Mouse (Mus musculus) heart, adult 2 months (tissue): Measurements from ENCODE around the gene Rdm1. TPM values are rescaled to one million over a fixed set of nuclear protein-coding genes. Genes with fewer than 3 reads are reported as not detected.
"Not testable (repeated sequence)": the region's sequence is repeated elsewhere in the genome, so short reads cannot be mapped to it uniquely, and the experiment has no call there.

ENCODE experiments used
- DNase-seq, 2 experiments: peaks; one replicate each; pipeline ENCODE4 v3.0.0; 2021
- H3K27ac ChIP-seq: fragments of 200-600 bp; 2 replicates; pipeline ENCODE4 v1.8.1; 2022
- H3K27me3 ChIP-seq: fragments of 200-500 bp; 2 replicates; pipeline ENCODE4 v1.6.1; 2012; ENCODE audit warnings: mild to moderate bottlenecking, low read length, inconsistent platforms, mixed read lengths; ENCODE audit not compliant: control insufficient read depth, insufficient read depth
- H3K36me3 ChIP-seq: fragments of 200-500 bp; 2 replicates; pipeline ENCODE4 v1.6.1; 2012; ENCODE audit warnings: low read length, inconsistent platforms; ENCODE audit not compliant: control insufficient read depth, insufficient read depth
- H3K4me1 ChIP-seq: fragments of 200-500 bp; 2 replicates; pipeline ENCODE4 v1.6.1; 2011; ENCODE audit warnings: low read length; ENCODE audit not compliant: control insufficient read depth, insufficient read depth
- H3K4me3 ChIP-seq: fragments of 200-600 bp; 2 replicates; pipeline ENCODE4 v1.8.1; 2022
- H3K79me2 ChIP-seq: fragments of 200-500 bp; replicated peaks from 2 replicates; pipeline ENCODE4 v1.6.1; 2012; ENCODE audit warnings: mild to moderate bottlenecking, inconsistent platforms, low read length, moderate library complexity, mixed read lengths; ENCODE audit not compliant: control insufficient read depth, insufficient read depth
- H3K9ac ChIP-seq: fragments of 200-500 bp; 2 replicates; pipeline ENCODE4 v1.6.1; 2012; ENCODE audit warnings: low read depth, mild to moderate bottlenecking, control low read depth, inconsistent platforms, low read length, mixed read lengths
- CTCF ChIP-seq: fragments of 200-600 bp; IDR thresholded peaks from 2 replicates; pipeline ENCODE4 v1.8.1; 2022; ENCODE audit warnings: antibody characterized with exemption, mild to moderate bottlenecking, moderate library complexity
- EP300 ChIP-seq: fragments of 200-500 bp; IDR thresholded peaks from 2 replicates; pipeline ENCODE4 v1.6.1; 2011; ENCODE audit warnings: low read depth, low read length, control low read depth; ENCODE audit not compliant: insufficient read depth
- POLR2A ChIP-seq: fragments of 200-500 bp; IDR thresholded peaks from 2 replicates; pipeline ENCODE4 v1.6.1; 2011; ENCODE audit warnings: mild to moderate bottlenecking, low read depth, low read length, control low read depth; ENCODE audit not compliant: insufficient read depth
- WGBS: fragments of 180-500 bp; shearing (Covaris S2); methylation state at CpG from one replicate; pipeline ENCODE4 v1.1.7; 2018; 5-methylcytosine and 5-hydroxymethylcytosine counted together
- intact Hi-C: fragments of 180-260 bp; cut with DNase I; formaldehyde crosslinking; loops from one replicate; pipeline ENCODE4 v1.15.1; 2025
- polyA plus RNA-seq: library from polyadenylated mRNA; depleted of rRNA; stranded (reverse); fragments of >200 nt; gene quantifications from 2 replicates; pipeline ENCODE4 v1.2.3, GENCODE M21; 2012
- total RNA-seq, 2 experiments: library from RNA; stranded (reverse); gene quantifications; 2 replicates each; pipeline ENCODE4 v1.2.3; 2021

Rdm1 gene
- total and polyA plus RNA-seq, 3 experiments, result 42.3 to 49.5 (median 45.6) TPM

- intact Hi-C loops, result no loop called here
- 5% methylated on average over 3 of the region's 3 CpGs for WGBS
- Histone ChIP-seq H3K9ac (no peak overlapping the region), H3K36me3 (no peaks in the 10 kb centered on the region), H3K4me3 (no peak overlapping the region), H3K4me1 (no peaks in the 10 kb centered on the region), H3K79me2 (no peaks in the 10 kb centered on the region), H3K27me3 (no peaks in the 10 kb centered on the region), H3K27ac (no peak overlapping the region)
- peak; percentile 30 to 57 for DNase-seq
- TF ChIP-seq CTCF, result no peak
- no peak for TF ChIP-seq POLR2A
- no peak for TF ChIP-seq EP300
Measured at GRCm38 (mm10) chr11:101602491-101602890, 24.5 kb upstream of the Rdm1 start.

- WGBS, result 18% methylated on average over 3 of the region's 3 CpGs
- no peak overlapping the region for H3K4me3 ChIP-seq
- no peak overlapping the region for H3K27ac ChIP-seq
- no peak overlapping the region for H3K9ac ChIP-seq
- H3K79me2 ChIP-seq, result no peaks in the 10 kb centered on the region
- intact Hi-C loops, result no loop called here
- no peak for DNase-seq
- no peaks in the 10 kb centered on the region for H3K27me3 ChIP-seq
- no peaks in the 10 kb centered on the region for H3K4me1 ChIP-seq
- TF ChIP-seq EP300 (no peak), CTCF (no peak), POLR2A (no peak)
- H3K36me3 ChIP-seq, result no peaks in the 10 kb centered on the region
Measured at GRCm38 (mm10) chr11:101604116-101604515, 22.9 kb upstream of the Rdm1 start.

- H3K27ac ChIP-seq, intact Hi-C loops, H3K27me3 ChIP-seq, H3K36me3 ChIP-seq, H3K79me2 ChIP-seq, H3K4me1 ChIP-seq: not testable (repeated sequence)
- WGBS, result 2% methylated on average over 30 of the region's 30 CpGs
- DNase-seq, result peak; percentile 81
- peak overlapping the region; percentile 48 for H3K4me3 ChIP-seq
- peak overlapping the region; percentile 15; the same call in 1 of the 2 replicates for H3K9ac ChIP-seq
Measured at GRCm38 (mm10) chr11:101604531-101605453, 22.2 kb upstream of the Rdm1 start.

- 83% methylated on average over 4 of the region's 4 CpGs for WGBS
Measured at GRCm38 (mm10) chr11:101607134-101607533, 19.9 kb upstream of the Rdm1 start.

GRCm38 (mm10) chr11:101610445-101610844 is 16.6 kb upstream of the Rdm1 start:
- intact Hi-C loops, result no loop called here
- Histone ChIP-seq H3K9ac (no peak overlapping the region), H3K36me3 (no peaks in the 10 kb centered on the region), H3K27me3 (no peaks in the 10 kb centered on the region), H3K4me1 (no peaks in the 10 kb centered on the region), H3K27ac (no peak overlapping the region), H3K4me3 (no peak overlapping the region), H3K79me2 (no peaks in the 10 kb centered on the region)
- no peak for DNase-seq
- 5% methylated on average over 11 of the region's 11 CpGs for WGBS
- TF ChIP-seq EP300 (no peak), POLR2A (no peak), CTCF (no peak)

More at GRCm38 (mm10) chr11:101607134-101607533, 19.9 kb upstream of the Rdm1 start:
- DNase-seq, H3K79me2 ChIP-seq, intact Hi-C loops, H3K4me3 ChIP-seq, H3K4me1 ChIP-seq, H3K9ac ChIP-seq, H3K27me3 ChIP-seq, H3K27ac ChIP-seq, H3K36me3 ChIP-seq: not testable (repeated sequence)

GRCm38 (mm10) chr11:101613596-101613995 is 13.4 kb upstream of the Rdm1 start:
- no peaks in the 10 kb centered on the region for H3K79me2 ChIP-seq
- H3K4me3 ChIP-seq, result no peak overlapping the region
- no peaks in the 10 kb centered on the region for H3K4me1 ChIP-seq
- DNase-seq, result no peak
- no peak for TF ChIP-seq CTCF
- no peak for TF ChIP-seq POLR2A
- TF ChIP-seq EP300, result no peak
- 0 out of 2 replicates have a peak, but pooled peaks cover 3% of the 10 kb centered on the region for H3K27me3 ChIP-seq
- H3K36me3 ChIP-seq, result no peaks in the 10 kb centered on the region
- H3K9ac ChIP-seq, result no peak overlapping the region
- no peak overlapping the region for H3K27ac ChIP-seq
- intact Hi-C loops, result no loop called here
- 68% methylated on average over 6 of the region's 6 CpGs for WGBS
